Mouse (Mus musculus) lung, adult 2 months (tissue): ENCODE measurements around the gene Trdmt1. TPM values are rescaled to one million over a fixed set of nuclear protein-coding genes. Genes with fewer than 3 reads are reported as not detected.

Experiments used
- DNase-seq: peaks from one replicate; pipeline ENCODE4 v3.0.0; 2022
- H3K4me1 ChIP-seq: fragments of 200-500 bp; 2 replicates; pipeline ENCODE4 v1.6.1; 2011; ENCODE audit warnings: low read length; ENCODE audit not compliant: control insufficient read depth, insufficient read depth
- H3K4me3 ChIP-seq: fragments of 200-500 bp; replicated peaks from 2 replicates; pipeline ENCODE3; 2011; ENCODE audit warnings: low read depth, mild to moderate bottlenecking, control low read depth, low read length; ENCODE audit errors: extremely low read depth
- CTCF ChIP-seq: fragments of 200-500 bp; IDR thresholded peaks from 2 replicates; pipeline ENCODE4 v1.5.1; 2011; ENCODE audit warnings: mild to moderate bottlenecking, low read length, control low read depth; ENCODE audit not compliant: insufficient read depth
- POLR2A ChIP-seq: fragments of 200-500 bp; IDR thresholded peaks from 2 replicates; pipeline ENCODE4 v1.6.1; 2011; ENCODE audit warnings: low read depth, mild to moderate bottlenecking, control low read depth, low read length, borderline replicate concordance; ENCODE audit errors: extremely low read depth
- WGBS: fragments of 180-500 bp; shearing (Covaris S2); methylation state at CpG from one replicate; pipeline ENCODE4 v1.1.7; 2018; 5-methylcytosine and 5-hydroxymethylcytosine counted together
- polyA plus RNA-seq: library from polyadenylated mRNA; depleted of rRNA; stranded (reverse); fragments of >200 nt; gene quantifications from 2 replicates; pipeline ENCODE4 v1.2.3, GENCODE M21; 2012

Trdmt1 gene
- polyA plus RNA-seq, 1 experiment, result 4.2 TPM

- H3K4me3 ChIP-seq, result no peak overlapping the region
- H3K4me1 ChIP-seq, result peaks cover 2% of the 10 kb centered on the region
- 65% methylated on average over 5 of the region's 5 CpGs for WGBS
- no peak for DNase-seq
- TF ChIP-seq POLR2A, result no peak
- no peak for TF ChIP-seq CTCF
These were observed 44.0 kb downstream of the Trdmt1 start for GRCm38 (mm10) chr2:13500298-13500999.

- no peak for TF ChIP-seq POLR2A
- TF ChIP-seq CTCF, result no peak
- DNase-seq, result no peak
- H3K4me1 ChIP-seq, result peaks cover 2% of the 10 kb centered on the region
- 64% methylated on average over 7 of the region's 7 CpGs for WGBS
- H3K4me3 ChIP-seq, result no peak overlapping the region
These were observed 45.3 kb downstream of the Trdmt1 start for GRCm38 (mm10) chr2:13499196-13499595.

GRCm38 (mm10) chr2:13496087-13496486, 48.4 kb downstream of the Trdmt1 start:
- Histone ChIP-seq H3K4me3 (no peak overlapping the region), H3K4me1 (peaks cover 2% of the 10 kb centered on the region; the same call in 1 of the 2 replicates)
- 30% methylated on average over 2 of the region's 2 CpGs for WGBS
- DNase-seq, result no peak
- TF ChIP-seq CTCF, result no peak
- no peak for TF ChIP-seq POLR2A

GRCm38 (mm10) chr2:13492927-13493326, 51.5 kb downstream of the Trdmt1 start:
- Histone ChIP-seq H3K4me3 (no peak overlapping the region), H3K4me1 (peaks cover 5% of the 10 kb centered on the region; the same call in 1 of the 2 replicates)
- 75% methylated on average over 4 of the region's 4 CpGs for WGBS
- TF ChIP-seq CTCF, result no peak
- no peak for TF ChIP-seq POLR2A
- DNase-seq, result no peak

GRCm38 (mm10) chr2:13491734-13492133, 52.7 kb downstream of the Trdmt1 start, which contains the start of gene Cubn:
TSS of gene Cubn (minus strand) at chr2:13491813.
- Histone ChIP-seq H3K4me3 (no peak within 1 kb of the TSS), H3K4me1 (peaks cover 5% of the 10 kb centered on the region; the same call in 1 of the 2 replicates)
- no peak for TF ChIP-seq POLR2A
- TF ChIP-seq CTCF, result no peak
- WGBS, result 69% methylated on average over 8 of the region's 8 CpGs
- no peak for DNase-seq

GRCm38 (mm10) chr2:13490480-13490879, 54.0 kb downstream of the Trdmt1 start:
- H3K4me3 ChIP-seq, result no peak overlapping the region
- TF ChIP-seq POLR2A (no peak), CTCF (no peak)
- H3K4me1 ChIP-seq, result peaks cover 2% of the 10 kb centered on the region; the same call in 1 of the 2 replicates
- 85% methylated on average over 2 of the region's 2 CpGs for WGBS
- no peak for DNase-seq

GRCm38 (mm10) chr2:13486470-13486869, 58.0 kb downstream of the Trdmt1 start:
- WGBS, result 70% methylated on average over 8 of the region's 8 CpGs
- H3K4me1 ChIP-seq, result peaks cover 6% of the 10 kb centered on the region; the same call in 1 of the 2 replicates
- TF ChIP-seq POLR2A, result no peak
- no peak for TF ChIP-seq CTCF
- H3K4me3 ChIP-seq, result no peak overlapping the region
- DNase-seq, result no peak

GRCm38 (mm10) chr2:13484566-13484965, 59.9 kb downstream of the Trdmt1 start:
- 64% methylated on average over 3 of the region's 3 CpGs for WGBS
- Histone ChIP-seq H3K4me1 (peaks cover 6% of the 10 kb centered on the region; the same call in 1 of the 2 replicates), H3K4me3 (no peak overlapping the region)
- DNase-seq, result no peak
- no peak for TF ChIP-seq POLR2A
- TF ChIP-seq CTCF, result no peak

GRCm38 (mm10) chr2:13480744-13481143, 63.7 kb downstream of the Trdmt1 start:
- TF ChIP-seq POLR2A, result no peak
- no peak for TF ChIP-seq CTCF
- WGBS, result 95% methylated on average over 2 of the region's 2 CpGs
- H3K4me1 ChIP-seq, result peaks cover 4% of the 10 kb centered on the region; the same call in 1 of the 2 replicates
- no peak overlapping the region for H3K4me3 ChIP-seq
- DNase-seq, result no peak

GRCm38 (mm10) chr2:13479165-13479564, 65.3 kb downstream of the Trdmt1 start:
- no peak for DNase-seq
- 83% methylated on average over 7 of the region's 7 CpGs for WGBS
- TF ChIP-seq CTCF (no peak), POLR2A (no peak)
- no peak overlapping the region for H3K4me3 ChIP-seq
- no peaks in the 10 kb centered on the region for H3K4me1 ChIP-seq
